Mouse (Mus musculus): ENCODE results near the gene Tecpr2. TPM values are rescaled to one million over a fixed set of nuclear protein-coding genes. Genes with fewer than 3 reads are reported as not detected.

The Tecpr2 gene
- polyA plus RNA-seq, 1 experiment from 2014 or later: 8.4 TPM

DNA sequence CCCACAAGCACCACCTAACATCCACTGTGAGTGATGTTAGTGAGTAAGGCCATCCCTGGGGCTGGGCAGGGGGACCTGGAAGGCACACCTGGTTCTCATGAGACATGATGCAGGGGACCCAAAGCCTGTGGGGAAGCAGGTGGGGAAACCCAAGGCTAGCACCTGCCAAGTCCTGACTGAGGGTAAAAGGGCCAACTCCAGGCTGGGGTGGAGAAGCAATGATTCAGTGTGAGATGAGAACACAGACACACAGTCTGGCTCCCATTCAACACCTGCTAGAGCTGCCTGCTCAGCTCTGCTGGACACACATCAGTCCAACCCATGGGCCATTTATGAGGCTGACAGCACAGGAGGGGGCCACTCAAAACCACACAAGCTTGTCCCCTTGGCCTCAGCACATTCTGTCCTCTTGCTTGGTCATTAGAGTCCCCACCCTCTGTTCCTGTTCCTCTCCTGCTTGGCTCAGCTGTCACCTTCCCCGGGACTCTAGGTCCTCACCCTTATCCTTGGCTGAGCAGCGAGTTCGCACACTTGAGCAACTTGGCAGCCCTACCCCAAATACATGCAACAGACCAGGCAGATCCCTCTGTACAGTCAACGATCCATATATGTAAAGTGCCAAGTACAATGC, 86.9 kb downstream of the Tecpr2 start:
- no peak overlapping the region for H3K27ac ChIP-seq
- H3K27me3 ChIP-seq: peaks cover 10% of the 10 kb centered on the region
- 93% methylated on average over 4 of the region's 4 CpGs for WGBS
- H3K4me1 ChIP-seq: peaks cover 10% of the 10 kb centered on the region
- H3K9ac ChIP-seq: no peak overlapping the region
- H3K4me2 ChIP-seq (replicated peaks): no peak overlapping the region
- no peak for ATAC-seq (ENCODE audit: low FRiP score)
- no peaks in the 10 kb centered on the region for H3K9me3 ChIP-seq (replicated peaks)
- H3K36me3 ChIP-seq: peaks cover 26% of the 10 kb centered on the region
- H3K4me3 ChIP-seq: no peak overlapping the region

DNA sequence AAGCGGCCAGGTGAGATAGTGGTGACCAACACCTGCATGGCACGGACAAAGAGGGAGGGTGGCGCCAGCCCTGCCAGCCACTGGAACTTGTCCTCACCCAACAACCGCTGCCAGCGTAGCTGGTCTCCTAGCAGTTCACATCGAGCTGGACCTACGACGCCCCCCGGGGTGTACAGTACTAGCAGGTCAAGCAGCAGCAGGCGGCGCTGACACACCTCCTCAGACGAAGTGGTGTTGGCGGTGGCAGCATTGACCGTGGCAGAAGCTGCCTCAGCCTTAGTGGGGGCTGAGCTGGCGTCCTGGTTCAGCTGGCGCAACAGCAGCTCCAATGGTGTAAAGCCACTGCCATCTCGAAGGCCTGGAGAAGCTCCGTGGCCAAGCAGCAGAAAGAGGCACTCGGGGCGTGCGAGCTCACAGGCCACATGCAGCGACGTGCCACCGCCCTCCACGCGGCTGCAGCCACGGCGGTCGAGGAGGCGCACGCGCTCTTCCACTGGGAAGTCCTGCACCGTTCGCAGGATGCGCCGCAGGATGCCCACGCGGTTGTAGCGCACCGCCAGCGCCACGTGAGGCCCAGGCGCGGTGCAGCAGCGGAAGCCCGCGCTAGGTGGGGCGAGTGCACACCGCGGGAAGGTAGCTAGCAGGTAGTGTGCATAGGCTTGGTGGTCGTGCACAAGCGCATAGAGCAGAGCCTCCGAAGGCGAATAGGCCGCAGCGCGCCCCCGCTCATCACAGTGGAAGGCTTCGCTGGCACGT, 87.7 kb downstream of the Tecpr2 start:
- peaks cover 10% of the 10 kb centered on the region for H3K27me3 ChIP-seq
- no peak overlapping the region for H3K4me2 ChIP-seq (replicated peaks)
- WGBS: 91% methylated on average over 60 of the region's 60 CpGs

DNA sequence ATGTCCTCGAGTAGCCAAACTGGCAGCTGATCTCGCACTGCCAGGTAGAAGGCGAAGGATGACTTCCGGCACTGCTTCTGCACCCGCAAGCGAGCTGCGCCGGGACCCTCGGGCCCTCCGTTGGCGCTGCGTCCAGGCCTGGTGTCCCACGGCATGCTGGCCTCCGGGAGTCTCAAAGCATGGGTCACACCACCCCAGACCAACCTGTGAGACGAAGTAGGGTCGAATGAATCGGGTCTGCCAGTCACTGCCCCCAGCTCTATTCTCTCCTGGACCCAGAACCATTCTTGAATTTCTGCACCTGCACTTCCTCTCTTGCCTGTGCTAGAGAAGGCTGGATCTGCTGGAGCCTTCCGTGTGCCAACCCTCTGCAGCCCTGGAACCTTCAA, 88.3 kb downstream of the Tecpr2 start:
- no peak overlapping the region for H3K9ac ChIP-seq
- no peak overlapping the region for H3K27ac ChIP-seq
- WGBS: 97% methylated on average over 18 of the region's 18 CpGs
- H3K27me3 ChIP-seq: peaks cover 10% of the 10 kb centered on the region
- ATAC-seq (ENCODE audit: low FRiP score): no peak
- H3K9me3 ChIP-seq (replicated peaks): no peaks in the 10 kb centered on the region
- H3K4me1 ChIP-seq: peaks cover 10% of the 10 kb centered on the region
- H3K4me2 ChIP-seq (replicated peaks): no peak overlapping the region
- peaks cover 26% of the 10 kb centered on the region for H3K36me3 ChIP-seq
- H3K4me3 ChIP-seq: no peak overlapping the region

More for the DNA sequence above, 87.7 kb downstream of the Tecpr2 start:
- no peak for ATAC-seq (ENCODE audit: low FRiP score)
- Histone ChIP-seq H3K27ac (no peak overlapping the region), H3K4me1 (peaks cover 10% of the 10 kb centered on the region), H3K9ac (no peak overlapping the region), H3K9me3 (replicated peaks) (no peaks in the 10 kb centered on the region), H3K4me3 (no peak overlapping the region), H3K36me3 (peaks cover 26% of the 10 kb centered on the region)

DNA sequence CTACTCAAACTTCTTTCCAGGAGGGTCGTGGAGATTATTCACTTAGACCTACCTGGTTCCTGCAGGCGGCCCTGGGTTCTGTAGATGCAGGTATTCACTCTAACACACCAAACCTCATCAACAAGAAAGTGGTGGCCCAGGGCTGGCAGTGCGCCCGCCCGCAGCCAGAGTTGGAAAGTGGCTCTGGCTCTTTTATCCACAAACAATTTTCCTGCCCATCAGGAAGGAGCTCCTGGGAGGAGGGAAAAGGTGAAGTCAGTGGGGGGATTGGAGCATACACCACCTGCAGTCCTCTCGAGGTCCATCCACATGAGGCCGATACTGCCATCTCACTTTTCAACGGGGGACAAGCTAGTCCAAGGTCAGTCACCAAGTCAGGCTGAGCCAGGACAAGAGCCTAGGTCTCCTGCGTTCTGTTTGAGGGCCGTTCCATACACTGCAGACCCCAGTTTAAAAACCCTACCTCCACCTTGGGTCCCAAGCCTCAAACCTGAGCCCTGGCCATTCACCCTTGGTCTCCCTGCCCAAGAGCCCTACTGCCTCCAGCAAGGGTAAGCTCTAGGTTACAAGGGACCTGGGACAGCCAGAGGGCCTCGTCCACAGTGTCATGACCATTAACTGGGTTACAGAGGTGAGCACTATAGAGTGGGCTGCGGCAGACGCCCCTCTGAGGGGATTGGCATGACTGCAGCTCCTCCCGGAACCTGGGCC, 89.0 kb downstream of the Tecpr2 start:
- no peak; the same call in 1 of the 2 replicates for ATAC-seq (ENCODE audit: low FRiP score)
- H3K4me2 ChIP-seq (replicated peaks): peak overlapping the region; percentile 88
- peak overlapping the region; percentile 82 for H3K9ac ChIP-seq
- H3K27ac ChIP-seq: no peak overlapping the region
- H3K4me1 ChIP-seq: peaks cover 10% of the 10 kb centered on the region
- WGBS: 46% methylated on average over 14 of the region's 14 CpGs
- H3K4me3 ChIP-seq: peak overlapping the region; percentile 88
- peaks cover 26% of the 10 kb centered on the region for H3K36me3 ChIP-seq
- peaks cover 10% of the 10 kb centered on the region for H3K27me3 ChIP-seq
- H3K9me3 ChIP-seq (replicated peaks): no peaks in the 10 kb centered on the region

DNA sequence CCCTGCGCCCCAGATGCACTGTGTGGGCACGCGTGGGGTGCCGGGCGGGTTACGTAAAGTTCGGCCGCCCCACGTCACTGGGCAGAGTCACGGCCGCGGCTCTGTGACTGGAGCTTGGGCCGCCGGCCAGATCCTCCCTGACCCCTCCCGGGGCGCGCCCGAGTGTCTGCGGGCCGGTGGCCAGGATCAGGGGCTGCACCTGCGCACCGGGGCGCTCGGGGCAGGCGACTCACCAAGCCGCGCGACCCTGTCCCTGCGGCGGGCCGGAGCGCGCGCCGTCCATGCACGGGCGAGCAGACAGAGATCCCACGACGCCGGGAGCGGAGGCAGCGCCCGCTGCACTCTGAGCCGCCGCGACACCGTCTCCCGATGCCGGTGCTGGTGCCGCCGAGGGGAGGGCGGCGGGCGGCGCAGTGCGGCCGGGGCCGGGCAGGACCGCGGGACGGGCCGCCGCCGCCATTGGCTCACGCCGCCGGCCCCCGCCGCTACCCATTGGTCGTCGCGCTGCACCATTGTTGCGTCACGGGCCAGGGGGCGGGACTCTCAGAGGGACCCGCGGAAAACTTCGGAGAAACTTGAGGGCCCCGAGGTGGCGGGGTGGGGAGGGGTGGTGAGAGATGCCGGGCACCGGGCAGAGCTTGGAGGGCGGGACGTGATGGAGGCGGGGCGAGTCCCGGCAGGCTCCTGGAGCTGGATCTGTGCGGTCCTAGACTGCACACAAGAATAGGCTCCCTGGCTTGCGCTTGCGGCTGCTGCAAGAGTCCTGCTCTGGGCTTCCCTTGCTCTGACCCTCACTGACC, 89.7 kb downstream of the Tecpr2 start, which contains the start of gene Ankrd9:
Gene Ankrd9 (minus strand): TSS at position 434 of the 800 bp plus-strand sequence.
- Histone ChIP-seq H3K36me3 (peaks cover 21% of the 10 kb centered on the region), H3K9me3 (replicated peaks) (no peaks in the 10 kb centered on the region), H3K27ac (peak within 1 kb of the TSS; percentile 62; the same call in 1 of the 2 replicates), H3K4me2 (replicated peaks) (peak within 1 kb of the TSS; percentile 88), H3K4me1 (peaks cover 10% of the 10 kb centered on the region), H3K27me3 (peaks cover 10% of the 10 kb centered on the region), H3K4me3 (peak within 1 kb of the TSS; percentile 88), H3K9ac (peak within 1 kb of the TSS; percentile 82)
- under 1% methylated on average over 80 of the region's 90 CpGs for WGBS
- ATAC-seq (ENCODE audit: low FRiP score): peak; percentile 96

DNA sequence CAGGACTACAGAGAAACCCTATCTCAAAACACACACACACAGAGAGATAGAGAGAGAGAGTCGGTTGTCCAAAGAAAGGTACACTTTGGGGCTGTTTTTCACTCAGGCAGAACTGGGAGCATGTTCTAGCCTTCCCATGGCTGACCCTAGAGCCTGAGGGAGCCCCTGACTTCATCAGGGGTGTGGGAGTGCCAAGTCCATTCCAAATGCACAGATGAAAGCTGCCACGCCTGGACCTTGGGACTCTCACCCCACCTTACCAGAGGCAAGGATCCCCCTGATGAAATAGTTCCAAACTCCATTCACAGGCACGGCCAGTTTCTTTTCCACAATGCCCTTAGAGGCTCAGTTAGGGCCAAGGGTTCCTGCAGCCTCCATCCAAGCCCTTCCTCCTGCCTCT, 90.7 kb downstream of the Tecpr2 start:
- H3K27ac ChIP-seq: no peak overlapping the region
- 91% methylated on average over 3 of the region's 3 CpGs for WGBS
- H3K9me3 ChIP-seq (replicated peaks): no peaks in the 10 kb centered on the region

DNA sequence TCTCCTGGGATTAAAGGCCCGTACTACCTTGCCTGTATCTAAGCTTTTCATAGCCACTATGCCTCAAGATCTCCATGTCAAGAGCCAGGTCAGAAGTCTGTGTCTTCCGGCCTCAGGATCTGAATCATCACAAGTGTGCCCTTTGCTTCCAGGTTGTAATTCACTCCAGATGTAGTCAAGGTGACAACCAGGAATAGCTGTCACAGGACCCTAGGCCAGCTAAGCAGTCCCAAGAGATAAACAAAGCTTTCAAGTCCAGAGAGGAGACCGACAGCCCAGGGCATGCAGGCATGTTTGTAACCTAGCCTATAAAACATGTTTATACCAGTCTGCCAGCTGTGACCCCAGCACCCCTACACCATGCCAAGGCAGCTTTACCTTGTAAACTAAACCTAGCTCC, 92.7 kb downstream of the Tecpr2 start:
- H3K9ac ChIP-seq: no peak overlapping the region
- H3K9me3 ChIP-seq (replicated peaks): no peaks in the 10 kb centered on the region
- 77% methylated on average over 3 of the region's 3 CpGs for WGBS
- ATAC-seq (ENCODE audit: low FRiP score): no peak
- no peak overlapping the region for H3K4me2 ChIP-seq (replicated peaks)
- H3K27me3 ChIP-seq: peaks cover 10% of the 10 kb centered on the region
- peaks cover 10% of the 10 kb centered on the region for H3K4me1 ChIP-seq
- H3K4me3 ChIP-seq: no peak overlapping the region
- H3K36me3 ChIP-seq: peaks cover 5% of the 10 kb centered on the region
- H3K27ac ChIP-seq: no peak overlapping the region

More for the DNA sequence above, 90.7 kb downstream of the Tecpr2 start:
- Histone ChIP-seq H3K27me3 (peaks cover 10% of the 10 kb centered on the region), H3K4me2 (replicated peaks) (no peak overlapping the region), H3K4me3 (no peak overlapping the region), H3K36me3 (peaks cover 11% of the 10 kb centered on the region), H3K9ac (no peak overlapping the region), H3K4me1 (peaks cover 10% of the 10 kb centered on the region)
- no peak for ATAC-seq (ENCODE audit: low FRiP score)

DNA sequence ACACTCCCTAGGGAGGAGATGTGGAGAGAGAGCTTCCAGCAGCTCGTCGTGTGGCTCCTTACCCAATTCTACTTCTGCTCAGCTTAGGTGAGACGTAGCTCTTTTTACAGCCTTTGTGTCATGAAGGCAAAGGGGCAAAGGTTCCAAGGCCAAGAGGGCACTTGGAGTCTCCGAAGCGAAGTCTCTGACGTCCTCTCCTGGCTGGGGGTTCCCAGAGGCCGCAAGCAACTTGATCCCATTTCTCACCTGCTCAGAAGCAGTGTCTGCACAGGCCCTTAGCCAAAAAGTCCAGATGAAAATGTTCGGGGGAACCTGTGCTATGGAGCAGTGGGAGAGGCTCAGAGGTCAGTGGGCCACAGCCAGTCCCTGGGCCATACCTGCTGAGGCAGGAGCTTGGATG, 94.0 kb downstream of the Tecpr2 start:
- ATAC-seq (ENCODE audit: low FRiP score): no peak
- Histone ChIP-seq H3K9ac (no peak overlapping the region), H3K9me3 (replicated peaks) (no peaks in the 10 kb centered on the region), H3K4me3 (no peak overlapping the region), H3K4me1 (peaks cover 6% of the 10 kb centered on the region), H3K27ac (no peak overlapping the region), H3K36me3 (no peaks in the 10 kb centered on the region), H3K4me2 (replicated peaks) (no peak overlapping the region), H3K27me3 (peaks cover 10% of the 10 kb centered on the region)
- 74% methylated on average over 8 of the region's 8 CpGs for WGBS

DNA sequence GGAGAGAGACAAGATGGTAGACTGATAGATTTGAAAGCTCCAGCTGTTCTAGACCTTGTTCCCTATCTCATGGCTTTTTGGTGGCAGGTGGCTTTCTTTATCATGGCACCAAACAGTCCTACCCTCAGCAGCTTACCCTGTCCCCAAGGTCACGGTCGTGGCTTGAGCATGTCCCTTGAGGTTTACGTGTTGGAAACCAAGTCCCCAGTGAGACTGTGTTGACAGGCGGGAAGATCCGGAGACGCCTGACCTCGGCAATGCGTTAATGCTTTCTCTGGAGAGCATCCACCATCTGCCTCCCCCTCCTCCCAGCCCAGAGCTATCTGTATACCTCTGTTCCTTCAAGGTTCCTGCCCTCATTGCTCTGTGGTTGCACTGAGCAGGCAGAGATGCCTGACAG, 94.7 kb downstream of the Tecpr2 start:
- ATAC-seq (ENCODE audit: low FRiP score): no peak
- WGBS: 83% methylated on average over 8 of the region's 8 CpGs
- no peak overlapping the region for H3K4me3 ChIP-seq
- H3K9me3 ChIP-seq (replicated peaks): no peaks in the 10 kb centered on the region
- no peaks in the 10 kb centered on the region for H3K36me3 ChIP-seq
- H3K27me3 ChIP-seq: peaks cover 10% of the 10 kb centered on the region
- no peak overlapping the region for H3K9ac ChIP-seq
- no peak overlapping the region for H3K4me2 ChIP-seq (replicated peaks)
- no peak overlapping the region for H3K27ac ChIP-seq
- peaks cover 3% of the 10 kb centered on the region for H3K4me1 ChIP-seq

DNA sequence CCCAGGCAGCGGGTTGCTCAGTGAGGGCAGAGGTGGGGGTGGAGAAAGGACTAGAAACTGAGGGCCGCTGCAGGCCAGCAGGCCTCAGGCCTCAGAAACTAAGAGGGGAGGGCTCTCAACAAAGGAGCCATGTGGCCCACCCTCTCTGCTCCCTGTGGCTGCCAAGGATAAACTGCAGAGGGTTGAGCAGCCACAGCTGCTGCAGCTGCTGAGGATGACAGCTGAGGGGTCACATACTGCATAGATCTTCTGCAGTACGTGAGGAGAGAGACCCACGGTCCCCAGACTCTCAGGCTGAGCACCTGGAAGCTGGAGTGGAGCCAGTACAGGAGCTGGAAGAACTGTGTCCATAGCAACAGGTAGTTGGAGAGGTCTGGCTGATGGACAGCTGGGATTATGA, 95.5 kb downstream of the Tecpr2 start:
- Histone ChIP-seq H3K4me1 (no peaks in the 10 kb centered on the region; the same call in 1 of the 2 replicates), H3K27me3 (peaks cover 9% of the 10 kb centered on the region), H3K9ac (no peak overlapping the region), H3K9me3 (replicated peaks) (no peaks in the 10 kb centered on the region), H3K4me2 (replicated peaks) (no peak overlapping the region), H3K36me3 (no peaks in the 10 kb centered on the region), H3K4me3 (no peak overlapping the region), H3K27ac (no peak overlapping the region)
- ATAC-seq (ENCODE audit: low FRiP score): no peak
- 75% methylated on average over 4 of the region's 4 CpGs for WGBS

DNA sequence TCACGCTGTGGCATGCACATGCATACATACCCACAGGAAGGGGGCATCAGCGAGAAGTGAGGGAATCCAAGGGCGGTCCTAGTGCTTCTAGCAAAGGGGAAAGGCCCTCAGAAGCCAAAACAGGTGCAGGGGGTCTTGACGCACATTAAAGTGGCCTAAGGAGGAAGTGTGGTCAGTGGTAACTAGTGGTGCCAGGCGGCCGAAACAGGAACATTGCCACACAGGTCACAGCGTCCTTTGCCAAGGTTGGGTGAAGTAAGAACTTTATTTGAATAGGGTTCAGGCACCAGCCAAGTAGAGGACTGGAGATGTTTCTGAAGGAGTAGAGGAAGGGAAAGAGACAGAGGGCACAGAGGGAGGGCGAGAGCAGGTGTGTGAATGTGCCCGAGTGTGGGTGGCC, 96.1 kb downstream of the Tecpr2 start:
- H3K36me3 ChIP-seq: no peaks in the 10 kb centered on the region
- 87% methylated on average over 9 of the region's 9 CpGs for WGBS
- H3K27me3 ChIP-seq: peaks cover 3% of the 10 kb centered on the region
- H3K4me2 ChIP-seq (replicated peaks): no peak overlapping the region
- H3K9me3 ChIP-seq (replicated peaks): no peaks in the 10 kb centered on the region
- no peak overlapping the region for H3K4me3 ChIP-seq
- H3K27ac ChIP-seq: no peak overlapping the region
- no peaks in the 10 kb centered on the region for H3K4me1 ChIP-seq
- no peak overlapping the region for H3K9ac ChIP-seq
- ATAC-seq (ENCODE audit: low FRiP score): no peak
